In the genomic region with DNA sequence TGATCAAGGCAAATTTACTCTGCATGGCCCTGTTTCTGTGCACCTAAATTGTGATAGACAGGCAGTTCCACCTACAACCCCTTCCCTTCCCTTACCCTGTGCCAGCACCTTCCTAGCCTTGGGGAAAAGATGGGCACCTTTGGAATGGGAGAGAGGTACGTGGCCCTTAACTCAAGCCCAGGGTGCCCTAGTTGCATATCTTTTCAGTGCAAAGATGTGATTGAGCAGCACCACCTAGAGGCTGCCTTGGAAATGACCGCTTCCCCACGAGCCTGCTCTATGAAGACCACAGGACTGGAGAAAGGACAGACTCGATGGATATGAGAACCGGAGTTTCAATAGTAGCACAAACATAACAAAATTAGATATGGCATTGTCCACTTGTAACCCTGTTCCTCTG, we compare ENCODE assay signal across 9 mouse cellular contexts. TPM values are rescaled to one million over a fixed set of nuclear protein-coding genes. Genes with fewer than 3 reads are reported as not detected.
A peak's percentile ranks its signal among the peaks of the same experiment; 100 is the strongest.
DNase-seq lines count a peak whose midpoint lies in the region; ATAC-seq and TF ChIP-seq lines count a peak whose summit lies in the region.
"Had no signal": no experiment of that assay in that cellular context is flagged by ENCODE, and none has a peak within 500 bp of the region (broad histone marks: within the 10 kb centered on the region; RNA-seq: fewer than 3 reads in every experiment).

No protein-coding gene starts in this region.

- intact Hi-C loops in heart, adult 2 months (cut with DNase I) = loop anchor here (2.0 to 10.0 kb wide), 3 partner anchors 186 to 662 kb away; no protein-coding TSS in a partner anchor

- no peak overlapping the region for H3K4me2 ChIP-seq in kidney, embryonic 15.5 days
- H3K4me2 ChIP-seq in stomach, embryonic 14.5 days (replicated peaks; ENCODE audit: low read depth, low read length) = no peak overlapping the region
- H3K4me2 ChIP-seq: stomach, embryonic 15.5 days had no signal

- 4% methylated on average over 5 of the region's 5 CpGs for WGBS in heart, adult 2 months
- WGBS in kidney, embryonic 15.5 days = 8% methylated on average over 5 of the region's 5 CpGs
- 9% methylated on average over 5 of the region's 5 CpGs for WGBS in stomach, embryonic 14.5 days

- H3K36me3 ChIP-seq in heart, adult 2 months (ENCODE audit: control insufficient read depth, insufficient read depth, low read length) = no peaks in the 10 kb centered on the region
- H3K36me3 ChIP-seq in kidney, embryonic 15.5 days = no peaks in the 10 kb centered on the region
- no peaks in the 10 kb centered on the region for H3K36me3 ChIP-seq in stomach, embryonic 14.5 days (ENCODE audit: control insufficient read depth, insufficient read depth, low read length)
- H3K36me3 ChIP-seq: stomach, embryonic 15.5 days had no signal

- no peak overlapping the region for H3K4me3 ChIP-seq in heart, adult 2 months
- H3K4me3 ChIP-seq in kidney, embryonic 15.5 days (replicated peaks) = no peak overlapping the region
- H3K4me3 ChIP-seq in stomach, embryonic 14.5 days (ENCODE audit: low read depth, low read length) = no peak overlapping the region
- H3K4me3 ChIP-seq: stomach, embryonic 15.5 days had no signal

- peaks cover 3% of the 10 kb centered on the region; the same call in 1 of the 2 replicates for H3K4me1 ChIP-seq in heart, adult 2 months (ENCODE audit: control insufficient read depth, insufficient read depth, low read length)
- 0 out of 2 replicates have a peak, but pooled peaks cover 2% of the 10 kb centered on the region for H3K4me1 ChIP-seq in kidney, embryonic 15.5 days
- H3K4me1 ChIP-seq in stomach, embryonic 14.5 days (ENCODE audit: control insufficient read depth, insufficient read depth, low read length) = no peaks in the 10 kb centered on the region
- H3K4me1 ChIP-seq: stomach, embryonic 15.5 days had no signal

- no peak for TF ChIP-seq EP300 in heart, adult 2 months (IDR thresholded peaks at IDR 0.05; ENCODE audit: insufficient read depth, low read depth, low read length)

- no peaks in the 10 kb centered on the region for H3K79me2 ChIP-seq in heart, adult 2 months (replicated peaks; ENCODE audit: control insufficient read depth, insufficient read depth, low read length)

- H3K27me3 ChIP-seq in heart, adult 2 months (ENCODE audit: control insufficient read depth, insufficient read depth, low read length) = no peaks in the 10 kb centered on the region
- H3K27me3 ChIP-seq in kidney, embryonic 15.5 days = no peaks in the 10 kb centered on the region
- no peaks in the 10 kb centered on the region for H3K27me3 ChIP-seq in stomach, embryonic 14.5 days (ENCODE audit: control insufficient read depth, insufficient read depth, low read length)
- H3K27me3 ChIP-seq: stomach, embryonic 15.5 days had no signal

- H3K27ac ChIP-seq in heart, adult 2 months = no peak overlapping the region
- H3K27ac ChIP-seq in kidney, embryonic 15.5 days = no peak overlapping the region
- H3K27ac ChIP-seq in stomach, embryonic 14.5 days (ENCODE audit: low read length) = no peak overlapping the region
- H3K27ac ChIP-seq: stomach, embryonic 15.5 days had no signal

- peak; percentile 88 for DNase-seq in 416B (ENCODE audit: low read depth)
- DNase-seq in adrenal gland, adult 8-10 months = peak; percentile 52
- DNase-seq in embryo, embryonic 9.5 days (ENCODE audit: extremely low spot score) = peak; percentile 72
- peak; percentile 66 to 82 for DNase-seq in heart, adult 2 months
- DNase-seq in liver = peak; percentile 68

- H3K9me3 ChIP-seq in kidney, embryonic 15.5 days (replicated peaks) = no peaks in the 10 kb centered on the region
- H3K9me3 ChIP-seq in stomach, embryonic 14.5 days (ENCODE audit: control insufficient read depth, low read depth, low read length) = no peaks in the 10 kb centered on the region
- H3K9me3 ChIP-seq: stomach, embryonic 15.5 days had no signal

- 0 out of 2 replicates have a peak, but pooled peaks have one; percentile 15 for ATAC-seq in kidney, embryonic 15.5 days (replicated peaks; ENCODE audit: low FRiP score)
- ATAC-seq in monocyte, adult 5-6 weeks (replicated peaks; ENCODE audit: insufficient number of reproducible peaks, low FRiP score, low TSS enrichment, poor library complexity, severe bottlenecking) = peak; percentile 80
- ATAC-seq in stomach, embryonic 14.5 days (ENCODE audit: insufficient number of reproducible peaks, insufficient read depth, low FRiP score, low read depth) = 0 out of 2 replicates have a peak, but pooled peaks have one; percentile 33

- no peak overlapping the region for H3K9ac ChIP-seq in heart, adult 2 months (ENCODE audit: low read depth, low read length)
- H3K9ac ChIP-seq in kidney, embryonic 15.5 days = no peak overlapping the region
- no peak overlapping the region for H3K9ac ChIP-seq in stomach, embryonic 14.5 days (replicated peaks; ENCODE audit: low read depth, low read length)
- H3K9ac ChIP-seq: stomach, embryonic 15.5 days had no signal

- peak; percentile 92 for TF ChIP-seq CTCF in heart, adult 2 months (IDR thresholded peaks at IDR 0.05)

- no peak for TF ChIP-seq POLR2A in heart, adult 2 months (IDR thresholded peaks at IDR 0.05; ENCODE audit: insufficient read depth, low read depth, low read length)

RNA-seq across cellular contexts. Expression of gene Tarbp1, which starts 8.1 kb away (rescaled TPM):
- total RNA-seq in adrenal gland, adult 8-10 months (2022) = 1 to 10 TPM; 6.3 to 7.9 (median 7.8) TPM
- 1 to 10 TPM; 3.9 to 4.0 TPM for total RNA-seq in heart, adult 2 months (2021)
- polyA plus RNA-seq in heart, adult 2 months (2012; rRNA removed) = 2.5 and 4.9 TPM in 2 replicates
- polyA plus RNA-seq in kidney, embryonic 15.5 days (2015; fragmentation: Nextera tagmentation; extraction: Ambion mirVana) = 3.6 and 3.7 TPM in 2 replicates
- total RNA-seq in monocyte, adult 5-6 weeks (2017) = 0.11 to 0.76 TPM (median 0.58 TPM) in 3 replicates
- polyA plus RNA-seq in stomach, embryonic 14.5 days (2014; fragmentation: Nextera tagmentation; extraction: Ambion mirVana) = 3.8 and 4.0 TPM in 2 replicates

Comparison
In these comparisons a context has a peak if more than half of its experiments do, and no peak if none do; other contexts are left out.
1. ATAC-seq: peak in every context shown above with its lines; median percentile 80 in monocyte, adult 5-6 weeks; 33 in stomach, embryonic 14.5 days; 15 in kidney, embryonic 15.5 days.